Mouse (Mus musculus): ENCODE results near the gene Grin2d. TPM values are rescaled to one million over a fixed set of nuclear protein-coding genes. Genes with fewer than 3 reads are reported as not detected.
"Not testable (repeated sequence)": the region's sequence is repeated elsewhere in the genome, so short reads cannot be mapped to it uniquely, and the experiment has no call there.

Gene Grin2d
- polyA plus RNA-seq (2015; fragmentation: Nextera tagmentation; extraction: Ambion mirVana) = 3.2 and 4.2 TPM in 2 replicates

- peaks cover 79% of the 10 kb centered on the region for H3K36me3 ChIP-seq
- not testable (repeated sequence) for H3K27ac ChIP-seq (replicated peaks); H3K9ac ChIP-seq (replicated peaks); ATAC-seq (ENCODE audit: low FRiP score); H3K9me3 ChIP-seq (replicated peaks); H3K27me3 ChIP-seq (replicated peaks); H3K4me3 ChIP-seq (replicated peaks); H3K4me2 ChIP-seq
- H3K4me1 ChIP-seq = peaks cover 19% of the 10 kb centered on the region
- 100% methylated on average over 1 of the region's 1 CpGs for WGBS
These were observed at the start of gene Grin2d for GRCm38 (mm10) chr7:45878278-45878677. Gene Grin2d, minus strand, starts transcription at chr7:45878378.

- ATAC-seq (ENCODE audit: low FRiP score) = no peak
- H3K27ac ChIP-seq (replicated peaks) = peak overlapping the region; percentile 89
These were observed 46.2 kb upstream of the Grin2d start for GRCm38 (mm10) chr7:45924429-45924816.

DNA sequence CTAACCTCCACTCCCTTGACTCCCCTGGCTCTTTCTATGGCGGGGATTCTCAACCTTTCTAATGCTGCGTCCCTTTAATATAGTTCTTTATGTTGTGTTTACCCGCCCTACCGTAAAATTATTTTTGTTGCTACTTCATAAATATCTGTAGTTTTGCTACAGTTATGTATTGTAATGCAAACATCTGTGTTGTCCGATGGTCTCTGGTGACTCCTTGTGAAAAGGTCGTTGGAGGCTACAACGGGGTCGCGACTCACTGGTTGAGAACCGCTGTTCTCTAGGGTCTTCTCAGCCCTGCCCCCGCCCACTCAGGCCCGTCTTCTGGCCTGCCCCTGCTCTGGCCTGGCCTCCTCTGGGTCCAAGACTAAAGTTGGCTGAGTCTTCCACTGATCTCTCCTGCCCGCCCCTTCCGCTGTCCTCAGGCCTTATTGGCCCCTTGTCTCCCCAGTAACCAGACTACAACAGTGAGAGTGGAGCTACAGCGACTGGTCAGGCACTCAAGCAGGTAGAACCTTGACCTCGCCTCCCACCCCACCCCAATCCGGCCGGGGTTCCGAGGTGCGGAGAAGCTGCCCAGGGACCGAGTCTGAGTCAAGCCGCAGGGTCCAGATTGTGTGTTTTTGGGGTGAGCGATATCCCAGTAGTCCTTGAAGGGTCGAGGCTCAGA, 45.7 kb upstream of the Grin2d start, which contains the start of gene Ccdc114:
Gene Ccdc114 (plus strand): TSS at position 311 of the 667 bp plus-strand sequence.
- Histone ChIP-seq H3K9me3 (replicated peaks) (no peaks in the 10 kb centered on the region), H3K27ac (replicated peaks) (peak within 1 kb of the TSS; percentile 89)

More at GRCm38 (mm10) chr7:45924429-45924816, 46.2 kb upstream of the Grin2d start:
- Histone ChIP-seq H3K27me3 (replicated peaks) (peaks cover 9% of the 10 kb centered on the region), H3K36me3 (no peaks in the 10 kb centered on the region), H3K9me3 (replicated peaks) (no peaks in the 10 kb centered on the region), H3K9ac (replicated peaks) (peak overlapping the region; percentile 8; the same call in 1 of the 2 replicates), H3K4me3 (replicated peaks) (peak overlapping the region; percentile 53), H3K4me1 (peaks cover 21% of the 10 kb centered on the region), H3K4me2 (peak overlapping the region; percentile 71)
- whole genome bisulfite sequencing = 15% methylated on average over 14 of the region's 14 CpGs

DNA sequence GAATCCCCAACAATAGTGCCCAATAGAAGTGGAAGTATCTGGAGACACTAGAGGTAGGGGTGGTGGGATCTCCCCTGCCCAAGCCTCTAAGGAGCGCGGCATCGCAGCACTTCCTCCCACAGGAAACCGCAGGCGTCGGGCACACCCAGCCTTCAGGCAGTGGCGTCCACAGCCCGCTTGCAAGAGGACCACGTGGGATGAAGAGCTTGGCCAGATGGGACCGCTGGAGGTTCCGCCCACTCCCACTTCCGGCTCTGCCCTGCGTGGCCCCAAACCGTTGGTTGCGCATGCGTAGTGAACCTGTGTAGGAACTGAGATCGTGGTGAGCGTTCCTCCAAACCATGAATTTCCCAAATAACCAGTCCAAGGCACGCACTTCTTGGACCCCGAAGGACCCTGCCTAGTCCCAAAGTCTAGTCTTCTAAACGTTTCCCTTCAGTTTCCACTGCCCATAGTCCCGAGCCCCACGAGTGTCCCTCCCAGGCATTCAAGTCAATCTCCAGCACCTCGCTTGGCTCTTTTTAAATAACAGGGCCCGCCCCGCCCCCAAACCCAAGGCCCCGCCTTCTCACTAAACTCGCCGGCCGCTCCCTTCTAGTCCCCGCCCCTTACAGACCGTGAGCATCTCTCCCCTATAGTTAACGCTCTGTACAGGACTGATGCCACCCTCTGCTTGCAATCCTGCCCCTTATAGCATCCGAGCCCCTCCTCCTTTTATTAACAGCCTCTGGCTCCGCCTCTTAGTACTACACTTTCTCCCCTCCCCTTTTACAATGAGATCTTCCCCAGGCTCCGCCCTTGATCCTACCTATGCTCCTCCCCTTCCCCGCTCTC, 45.0 kb upstream of the Grin2d start:
- H3K9ac ChIP-seq (replicated peaks) = peak overlapping the region; percentile 54
- H3K9me3 ChIP-seq (replicated peaks) = no peaks in the 10 kb centered on the region
- peak overlapping the region; percentile 71 for H3K4me2 ChIP-seq
- peak overlapping the region; percentile 89 for H3K27ac ChIP-seq (replicated peaks)
- peaks cover 7% of the 10 kb centered on the region for H3K27me3 ChIP-seq (replicated peaks)
- under 1% methylated on average over 37 of the region's 37 CpGs for WGBS
- peaks cover 21% of the 10 kb centered on the region for H3K4me1 ChIP-seq
- peak overlapping the region; percentile 53 for H3K4me3 ChIP-seq (replicated peaks)
- peak; percentile 92 for ATAC-seq (ENCODE audit: low FRiP score)
- no peaks in the 10 kb centered on the region for H3K36me3 ChIP-seq

More for the DNA sequence above, 45.7 kb upstream of the Grin2d start, which contains the start of gene Ccdc114:
- peak within 1 kb of the TSS; percentile 71 for H3K4me2 ChIP-seq
- H3K4me3 ChIP-seq (replicated peaks) = peak within 1 kb of the TSS; percentile 53
- H3K36me3 ChIP-seq = no peaks in the 10 kb centered on the region
- H3K4me1 ChIP-seq = peaks cover 21% of the 10 kb centered on the region
- H3K27me3 ChIP-seq (replicated peaks) = peaks cover 9% of the 10 kb centered on the region
- peak within 1 kb of the TSS; percentile 54 for H3K9ac ChIP-seq (replicated peaks)
- peak; percentile 58 for ATAC-seq (ENCODE audit: low FRiP score)
- 6% methylated on average over 24 of the region's 24 CpGs for WGBS

- no peak overlapping the region for H3K9ac ChIP-seq (replicated peaks)
- ATAC-seq (ENCODE audit: low FRiP score) = no peak
- no peaks in the 10 kb centered on the region for H3K27me3 ChIP-seq (replicated peaks)
- H3K4me1 ChIP-seq = peaks cover 29% of the 10 kb centered on the region
- H3K4me2 ChIP-seq = peak overlapping the region; percentile 71
- H3K36me3 ChIP-seq = no peaks in the 10 kb centered on the region
- no peaks in the 10 kb centered on the region for H3K9me3 ChIP-seq (replicated peaks)
- 87% methylated on average over 12 of the region's 12 CpGs for WGBS
- H3K4me3 ChIP-seq (replicated peaks) = no peak overlapping the region
- H3K27ac ChIP-seq (replicated peaks) = peak overlapping the region; percentile 89
These were observed 43.9 kb upstream of the Grin2d start for GRCm38 (mm10) chr7:45921950-45922600.

GRCm38 (mm10) chr7:45921242-45921621, 43.1 kb upstream of the Grin2d start, which contains the start of gene Emp3:
Gene Emp3, minus strand, starts transcription at chr7:45921404.
- Histone ChIP-seq H3K27ac (replicated peaks) (peak within 1 kb of the TSS; percentile 89), H3K4me1 (peaks cover 37% of the 10 kb centered on the region), H3K36me3 (no peaks in the 10 kb centered on the region), H3K9ac (replicated peaks) (peak within 1 kb of the TSS; percentile 17; the same call in 1 of the 2 replicates), H3K27me3 (replicated peaks) (no peaks in the 10 kb centered on the region), H3K4me2 (peak within 1 kb of the TSS; percentile 35), H3K4me3 (replicated peaks) (peak within 1 kb of the TSS; percentile 29), H3K9me3 (replicated peaks) (no peaks in the 10 kb centered on the region)
- WGBS = 51% methylated on average over 9 of the region's 9 CpGs
- no peak for ATAC-seq (ENCODE audit: low FRiP score)

DNA sequence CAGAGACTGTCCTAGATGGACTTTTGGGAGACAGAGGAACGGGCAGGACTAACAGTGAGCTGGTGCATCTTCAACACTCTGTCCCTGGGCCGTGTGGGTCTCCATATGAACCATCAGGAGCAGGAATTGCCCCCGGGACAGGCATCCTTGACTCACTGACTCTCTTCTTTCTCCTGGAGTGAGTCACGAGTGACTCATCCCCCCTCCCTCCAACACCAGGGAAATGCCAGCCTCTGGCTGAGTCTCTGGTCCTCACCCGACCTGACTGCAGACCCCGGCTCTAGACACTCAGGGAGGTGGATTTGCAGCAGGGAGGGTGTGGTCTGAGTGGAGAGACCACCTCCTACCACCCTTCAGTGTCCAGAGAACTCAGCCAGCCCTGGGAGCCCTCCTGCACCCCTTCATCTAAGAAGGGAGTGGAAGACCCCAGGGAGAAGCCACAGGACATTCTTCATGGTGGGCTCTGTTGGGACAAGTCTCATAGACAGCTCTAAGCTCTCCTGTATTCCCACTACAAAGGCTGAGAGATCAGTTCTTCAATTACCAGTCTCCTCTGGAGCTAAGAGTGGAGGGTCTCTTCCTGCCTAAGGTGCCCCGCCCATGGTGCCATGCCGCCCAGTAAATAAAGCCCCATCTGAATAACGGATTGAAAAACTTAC, 42.5 kb upstream of the Grin2d start:
- Histone ChIP-seq H3K36me3 (no peaks in the 10 kb centered on the region), H3K9me3 (replicated peaks) (no peaks in the 10 kb centered on the region), H3K27ac (replicated peaks) (peak overlapping the region; percentile 58), H3K27me3 (replicated peaks) (no peaks in the 10 kb centered on the region), H3K4me3 (replicated peaks) (peak overlapping the region; percentile 29), H3K9ac (replicated peaks) (peak overlapping the region; percentile 17; the same call in 1 of the 2 replicates), H3K4me1 (peaks cover 42% of the 10 kb centered on the region), H3K4me2 (peak overlapping the region; percentile 35)
- no peak for ATAC-seq (ENCODE audit: low FRiP score)
- WGBS = 52% methylated on average over 9 of the region's 9 CpGs

GRCm38 (mm10) chr7:45919761-45920160, 41.6 kb upstream of the Grin2d start:
- Histone ChIP-seq H3K27ac (replicated peaks) (no peak overlapping the region), H3K36me3 (no peaks in the 10 kb centered on the region), H3K4me1 (peaks cover 42% of the 10 kb centered on the region), H3K4me3 (replicated peaks) (0 out of 2 replicates have a peak overlapping the region, but pooled peaks have one; percentile 29), H3K9ac (replicated peaks) (0 out of 2 replicates have a peak overlapping the region, but pooled peaks have one; percentile 0), H3K9me3 (replicated peaks) (no peaks in the 10 kb centered on the region), H3K27me3 (replicated peaks) (no peaks in the 10 kb centered on the region), H3K4me2 (peak overlapping the region; percentile 35)
- no peak for ATAC-seq (ENCODE audit: low FRiP score)
- 80% methylated on average over 4 of the region's 4 CpGs for WGBS

GRCm38 (mm10) chr7:45919083-45919671, 41.0 kb upstream of the Grin2d start:
- ATAC-seq (ENCODE audit: low FRiP score) = no peak
- Histone ChIP-seq H3K4me1 (peaks cover 37% of the 10 kb centered on the region), H3K4me3 (replicated peaks) (no peak overlapping the region), H3K36me3 (no peaks in the 10 kb centered on the region), H3K27me3 (replicated peaks) (no peaks in the 10 kb centered on the region), H3K27ac (replicated peaks) (no peak overlapping the region), H3K9ac (replicated peaks) (no peak overlapping the region), H3K9me3 (replicated peaks) (no peaks in the 10 kb centered on the region), H3K4me2 (no peak overlapping the region)
- WGBS = 72% methylated on average over 14 of the region's 14 CpGs

- H3K4me1 ChIP-seq = peaks cover 30% of the 10 kb centered on the region
- no peaks in the 10 kb centered on the region for H3K9me3 ChIP-seq (replicated peaks)
- H3K4me3 ChIP-seq (replicated peaks) = no peak overlapping the region
- H3K36me3 ChIP-seq = no peaks in the 10 kb centered on the region
- H3K27ac ChIP-seq (replicated peaks) = peak overlapping the region; percentile 77; the same call in 1 of the 2 replicates
- H3K27me3 ChIP-seq (replicated peaks) = no peaks in the 10 kb centered on the region
- WGBS = 86% methylated on average over 15 of the region's 15 CpGs
- no peak overlapping the region for H3K4me2 ChIP-seq
- ATAC-seq (ENCODE audit: low FRiP score) = no peak
- H3K9ac ChIP-seq (replicated peaks) = peak overlapping the region; percentile 33; the same call in 1 of the 2 replicates
These were observed 39.7 kb upstream of the Grin2d start for GRCm38 (mm10) chr7:45917926-45918325.

Data from neural tube, embryonic 15.5 days (tissue).